Mouse (Mus musculus): ENCODE data around the gene Pla2r1.
A peak's percentile ranks its signal among the peaks of the same experiment; 100 is the strongest.

Gene Pla2r1

DNA sequence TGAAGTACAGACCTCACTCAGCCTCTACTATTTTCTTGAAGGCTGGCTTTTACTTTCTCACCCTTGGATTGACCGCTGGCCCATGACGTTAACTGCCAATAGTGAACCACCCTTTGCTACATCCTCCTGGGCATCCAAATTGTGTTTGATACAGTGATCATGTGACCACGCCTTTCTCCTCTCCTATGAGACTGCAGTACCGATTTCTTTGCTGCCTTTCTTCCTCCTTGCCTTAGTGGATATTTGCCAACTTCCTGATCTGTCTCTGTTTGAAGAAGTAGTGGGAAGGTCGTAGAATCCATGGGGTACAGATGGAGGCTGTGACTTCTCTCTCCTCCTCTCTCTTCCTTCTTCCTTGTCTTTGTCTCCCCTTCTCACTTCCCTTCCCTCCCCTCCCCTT lies 147.7 kb downstream of the Pla2r1 start:
- no peak for DNase-seq (ENCODE audit: low spot score in 2 of 2)

DNA sequence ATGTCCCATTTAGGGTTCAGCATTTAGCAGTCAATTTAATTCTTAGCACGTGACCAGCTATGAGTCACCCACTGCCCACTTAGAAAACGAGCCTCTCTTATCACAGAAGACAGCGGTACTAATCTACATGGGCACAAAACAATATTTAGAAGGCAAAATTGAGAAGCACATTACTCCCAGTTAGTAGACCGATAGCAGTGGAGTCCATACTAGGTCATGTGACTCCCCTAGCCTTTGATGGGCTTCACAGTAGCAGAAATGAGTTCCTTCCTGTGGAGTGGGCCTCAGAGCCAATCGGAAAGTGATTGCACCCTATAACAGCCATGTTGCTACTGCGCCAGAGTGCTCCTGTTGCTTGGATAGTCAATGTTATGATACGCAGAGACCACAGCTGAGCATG lies 148.3 kb downstream of the Pla2r1 start:
- no peak for DNase-seq (ENCODE audit: low spot score in 2 of 2)

DNA sequence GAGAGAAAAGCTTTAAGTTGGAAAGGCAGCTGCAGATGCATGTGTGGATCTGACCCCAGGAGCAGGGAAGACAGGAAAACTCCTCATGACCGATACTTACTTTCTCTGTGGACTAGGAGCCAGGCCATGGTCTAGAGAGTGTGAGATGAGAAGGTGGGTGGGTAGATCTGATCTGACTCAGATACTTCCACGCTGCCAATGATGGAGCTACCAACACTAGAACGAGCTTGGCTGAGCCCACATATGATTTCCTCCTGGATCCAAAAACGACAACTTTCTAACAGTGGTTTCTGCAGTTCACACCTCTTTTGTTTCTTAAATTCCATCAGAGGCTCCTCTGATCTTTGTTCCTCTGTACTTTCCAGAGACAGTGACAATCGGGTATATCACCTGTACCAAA lies 151.4 kb downstream of the Pla2r1 start:
- DNase-seq (ENCODE audit: low spot score in 2 of 2) = no peak

DNA sequence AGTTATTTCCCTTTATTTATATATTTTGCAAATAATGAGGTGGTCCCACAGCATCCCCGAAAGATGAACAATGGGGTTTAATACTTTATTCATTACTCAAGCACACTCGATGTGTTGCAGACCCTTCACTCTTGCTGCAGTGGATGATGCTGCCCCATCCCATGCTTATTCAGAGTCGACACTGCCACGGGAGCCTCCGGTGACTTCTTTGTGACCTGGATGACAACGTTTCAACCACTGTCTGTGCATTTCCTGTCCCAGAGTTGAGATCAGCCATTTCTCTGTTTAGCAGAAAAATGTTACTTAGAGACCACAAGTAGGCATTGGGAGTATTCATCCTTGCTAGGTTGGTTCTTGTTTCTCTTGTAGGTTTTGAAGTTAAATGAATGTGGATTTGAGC lies 159.3 kb downstream of the Pla2r1 start:
- DNase-seq (ENCODE audit: low spot score in 2 of 2) = no peak

DNA sequence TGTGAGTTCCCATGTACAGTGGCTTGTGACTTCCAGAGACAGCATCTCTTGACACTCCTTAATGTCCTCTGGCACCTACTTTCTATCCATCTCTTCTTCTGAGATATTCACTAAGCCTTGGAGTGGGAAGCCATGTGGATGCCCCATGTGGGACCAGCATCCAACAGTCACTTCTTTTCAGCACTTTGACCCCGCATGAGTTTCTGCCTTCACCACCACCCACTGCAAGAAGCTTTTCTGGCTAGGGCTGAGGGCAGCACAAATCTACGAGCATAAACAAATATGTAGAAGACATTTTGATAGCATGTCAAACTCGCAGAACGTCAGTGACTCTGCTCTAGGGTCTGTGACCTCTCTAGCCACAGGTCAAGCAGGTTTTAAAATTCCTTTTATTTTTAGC lies 160.8 kb downstream of the Pla2r1 start:
- no peak for DNase-seq (ENCODE audit: low spot score in 2 of 2)

DNA sequence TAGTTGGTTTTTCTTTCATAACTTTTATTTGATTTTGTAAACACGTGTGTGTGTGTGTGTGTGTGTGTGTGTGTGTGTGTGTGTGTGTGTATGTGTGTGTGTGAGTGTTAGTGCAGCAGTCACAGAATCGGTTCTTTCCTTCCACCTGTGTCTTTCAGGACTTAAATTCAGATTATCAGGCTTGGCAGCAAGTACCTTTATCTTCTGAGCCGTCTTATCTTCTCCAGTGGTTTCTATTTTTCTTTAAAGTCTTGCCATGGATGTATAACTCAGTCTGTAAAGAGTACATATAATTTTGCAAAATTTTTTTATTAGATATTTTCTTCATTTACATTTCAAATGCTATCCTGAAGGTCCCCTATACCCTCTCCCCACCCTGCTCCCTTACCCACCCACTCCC lies 165.7 kb downstream of the Pla2r1 start:
- DNase-seq (ENCODE audit: low spot score in 2 of 2) = no peak

DNA sequence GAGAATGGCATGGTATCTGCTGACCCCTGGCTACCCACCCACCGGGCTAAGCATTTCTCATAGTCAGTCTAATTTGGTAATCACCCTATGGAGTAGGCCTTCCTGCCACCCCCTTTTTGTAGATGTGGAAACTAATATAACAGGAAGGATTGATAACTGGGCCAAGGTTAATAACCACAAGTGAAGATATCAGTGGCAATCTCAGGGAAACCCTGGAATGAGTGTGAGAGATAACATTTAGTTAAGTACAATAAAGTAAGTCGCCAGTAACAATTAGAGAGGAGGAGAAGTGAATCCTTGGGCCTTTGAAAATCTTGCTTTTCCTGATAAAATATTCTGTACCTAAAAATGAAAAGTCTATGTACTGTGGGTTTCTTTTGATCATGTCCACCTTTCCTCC lies 166.3 kb downstream of the Pla2r1 start:
- no peak for DNase-seq (ENCODE audit: low spot score in 2 of 2)

DNA sequence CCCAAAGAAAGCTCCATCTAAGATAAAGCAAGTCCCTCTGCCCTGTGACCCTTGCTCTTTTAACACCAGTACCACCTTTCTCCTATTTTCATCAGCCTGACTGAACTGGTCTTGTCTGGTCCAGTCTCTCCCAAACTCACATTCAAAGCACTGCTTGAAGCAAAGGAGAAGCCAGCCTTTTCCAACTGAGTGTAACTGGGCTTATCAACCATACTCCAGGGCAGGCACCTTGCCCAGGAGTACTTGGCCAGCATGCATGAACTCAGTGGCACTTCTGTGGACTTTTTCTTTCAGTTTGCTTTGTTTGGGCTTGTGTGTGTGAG lies 168.4 kb downstream of the Pla2r1 start:
- no peak for DNase-seq (ENCODE audit: low spot score in 2 of 2)

DNA sequence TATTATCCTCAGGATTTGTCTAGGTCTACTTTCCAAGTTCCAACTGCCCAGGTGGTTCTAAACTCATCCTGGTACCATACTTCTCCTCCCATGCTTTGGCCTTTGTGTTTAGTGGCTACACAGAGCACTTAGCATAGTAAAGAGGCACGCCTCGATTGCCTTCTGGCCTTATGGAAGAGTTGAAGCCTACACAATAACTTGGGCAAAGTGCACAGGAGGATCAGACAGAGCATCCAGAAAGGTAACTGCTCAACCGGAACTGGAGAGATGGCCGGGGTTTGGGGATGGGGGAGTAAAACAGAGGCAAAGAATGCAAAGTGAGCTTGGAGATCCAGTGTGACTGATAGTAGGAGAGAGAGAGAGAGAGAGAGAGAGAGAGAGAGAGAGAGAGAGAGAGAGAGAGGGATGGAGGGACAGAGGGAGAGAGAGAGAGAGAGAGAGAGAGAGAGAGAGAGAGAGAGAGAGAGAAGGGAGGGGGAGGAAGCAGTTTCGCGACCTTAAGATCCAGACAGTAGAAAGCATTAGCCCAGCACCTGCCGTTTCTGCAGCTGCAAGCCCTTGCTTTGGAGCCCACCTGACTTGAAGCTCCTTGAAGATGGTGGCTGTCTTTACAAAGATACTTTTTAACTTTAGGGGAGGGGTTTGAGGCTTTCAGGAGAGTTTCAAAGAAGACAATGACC lies 168.9 kb downstream of the Pla2r1 start:
- no peak for DNase-seq (ENCODE audit: low spot score in 2 of 2)

DNA sequence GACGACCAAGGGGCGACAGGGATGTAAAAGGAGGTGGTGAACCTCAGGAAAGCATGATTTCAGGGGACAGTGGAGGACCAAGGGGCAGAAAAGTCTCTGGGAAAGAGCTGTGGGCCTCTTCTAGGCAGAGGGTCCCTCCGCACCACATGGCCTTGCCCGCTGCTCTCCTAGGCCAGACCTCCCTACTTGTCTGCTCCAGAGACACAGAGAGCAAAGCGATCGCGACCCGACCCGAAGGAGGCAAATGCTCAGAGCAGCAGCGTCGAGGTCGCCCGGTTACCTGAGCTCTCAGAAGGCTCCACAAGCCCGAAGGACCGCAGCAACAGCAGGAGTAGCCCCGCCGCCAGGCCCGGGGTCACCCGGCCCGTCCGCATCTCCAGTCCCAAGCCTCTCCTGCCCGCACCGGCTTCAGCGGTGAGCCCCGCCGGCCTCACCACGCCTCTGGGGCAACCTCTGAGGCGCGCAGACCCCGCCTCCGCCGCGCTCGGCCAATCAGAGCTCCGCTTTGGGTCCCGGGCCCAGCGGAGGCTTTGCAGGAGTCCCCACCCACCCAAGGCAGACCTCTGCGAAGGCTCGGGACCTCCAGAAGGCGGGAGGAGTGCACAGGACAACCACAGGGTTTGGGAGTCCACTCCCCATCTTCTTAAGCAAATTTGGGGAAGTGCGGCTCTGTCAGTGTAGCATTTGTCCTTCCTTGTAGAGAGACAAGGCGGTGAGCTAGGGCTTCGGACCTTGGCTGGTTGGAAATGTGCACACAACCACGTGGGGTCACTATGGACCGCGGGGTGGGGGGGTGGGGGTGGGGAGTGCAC lies 170.0 kb downstream of the Pla2r1 start, which contains the start of gene Ly75:
Ly75 (minus strand) TSS at position 446 of the 812 bp plus-strand sequence.
- DNase-seq (ENCODE audit: low spot score in 2 of 2) = peak; percentile 68 to 70

DNA sequence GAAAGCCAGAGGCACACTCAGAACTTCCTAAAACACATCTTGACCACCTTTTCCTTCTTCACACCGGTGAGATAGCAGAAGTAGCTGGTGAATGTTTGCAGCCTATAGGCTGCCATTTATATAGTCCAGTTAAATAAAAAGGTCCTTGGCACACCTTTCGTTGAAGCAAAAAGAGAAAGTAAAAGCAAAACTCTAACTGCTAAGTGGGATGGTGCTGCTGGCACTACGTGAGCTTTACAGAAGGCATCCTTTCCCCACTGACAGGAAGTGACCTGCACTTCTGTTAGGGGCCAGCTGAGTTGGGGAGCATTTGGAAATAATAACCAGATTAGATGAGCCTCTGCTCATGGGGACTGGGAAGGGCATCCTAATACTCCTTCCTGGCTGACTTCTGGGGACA lies 170.8 kb downstream of the Pla2r1 start:
- DNase-seq (ENCODE audit: low spot score in 2 of 2) = no peak

DNA sequence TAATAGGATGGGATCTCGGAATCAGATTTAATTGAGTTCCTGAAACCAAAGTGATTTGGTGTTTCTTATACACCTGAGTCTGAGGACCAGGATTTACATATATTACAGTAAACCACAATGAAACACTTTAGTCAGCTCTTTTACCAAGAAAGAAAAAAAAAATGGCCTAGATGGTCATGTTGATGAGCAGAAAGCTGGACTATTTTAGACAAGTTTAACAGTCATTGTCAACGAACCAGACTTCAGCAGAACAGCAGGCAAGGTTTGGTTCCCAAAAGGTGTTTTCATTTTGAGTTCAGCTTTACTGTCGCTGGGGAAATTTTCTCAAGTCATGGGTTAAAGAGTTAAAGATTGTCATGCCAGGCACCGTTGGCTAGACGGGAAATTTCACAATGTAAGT lies 175.8 kb downstream of the Pla2r1 start:
- DNase-seq (ENCODE audit: low spot score in 2 of 2) = no peak

DNA sequence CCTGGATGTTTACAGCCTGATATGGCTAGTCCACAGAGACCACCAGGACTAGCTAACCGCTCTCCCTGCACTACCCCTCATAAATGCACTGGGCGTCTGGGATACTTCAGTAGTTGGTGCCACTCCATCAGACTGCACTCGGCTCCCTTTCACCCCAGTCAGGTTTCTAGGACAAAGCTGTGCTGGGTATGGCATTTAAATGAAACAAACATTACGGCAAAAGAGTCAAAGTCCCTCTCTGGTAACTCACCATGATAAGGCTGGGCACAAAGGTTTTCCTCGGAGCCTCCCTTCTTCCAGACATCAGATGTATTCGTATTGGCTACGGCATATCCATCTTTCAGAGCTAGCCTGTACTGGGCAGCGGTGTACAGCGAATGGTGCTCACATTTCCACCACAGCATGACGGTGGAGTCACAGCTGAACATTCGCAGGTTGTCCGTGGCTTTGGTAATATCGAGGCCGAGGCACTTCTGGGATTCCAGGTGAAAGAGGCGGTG lies 177.4 kb downstream of the Pla2r1 start:
- DNase-seq (ENCODE audit: low spot score in 2 of 2) = no peak

DNA sequence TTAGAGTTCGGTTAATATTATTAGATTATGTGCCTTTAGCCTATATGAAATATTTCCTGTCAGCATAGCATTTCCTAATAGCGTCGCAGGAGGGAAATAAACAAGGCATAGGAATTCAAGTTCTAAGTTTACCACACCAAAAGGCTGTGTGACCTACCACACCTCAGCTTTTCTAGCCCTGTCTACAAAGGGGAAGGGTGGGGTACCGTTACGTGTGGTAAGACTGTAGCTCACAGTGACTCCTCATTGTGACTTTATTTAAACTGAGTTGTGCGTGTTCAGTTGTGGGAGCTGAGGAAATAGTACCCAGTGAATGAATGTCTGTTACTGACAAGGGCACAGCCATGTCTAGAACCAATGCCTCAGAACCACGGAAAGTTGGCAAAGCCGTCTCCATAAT lies 178.0 kb downstream of the Pla2r1 start:
- DNase-seq (ENCODE audit: low spot score in 2 of 2) = no peak

DNA sequence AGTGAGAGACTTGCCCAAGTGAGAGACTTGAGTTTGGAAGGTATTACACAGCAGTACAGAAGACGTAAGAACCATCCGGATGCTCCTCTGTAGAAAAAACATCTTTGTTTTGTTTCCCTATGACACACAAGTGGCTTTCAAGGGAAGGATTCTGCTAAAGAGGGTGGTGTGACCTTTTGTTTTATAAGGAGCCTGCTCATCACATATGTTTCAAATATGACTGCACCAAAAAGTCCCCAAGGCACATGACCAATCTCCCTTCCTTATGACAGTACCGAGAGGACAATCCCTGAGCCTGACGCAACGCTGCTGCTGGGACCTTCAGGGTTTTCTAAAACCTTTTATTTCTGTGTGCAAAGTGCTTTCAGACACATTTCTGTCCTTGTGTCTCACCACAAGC lies 182.9 kb downstream of the Pla2r1 start:
- no peak for DNase-seq (ENCODE audit: low spot score in 2 of 2)

DNA sequence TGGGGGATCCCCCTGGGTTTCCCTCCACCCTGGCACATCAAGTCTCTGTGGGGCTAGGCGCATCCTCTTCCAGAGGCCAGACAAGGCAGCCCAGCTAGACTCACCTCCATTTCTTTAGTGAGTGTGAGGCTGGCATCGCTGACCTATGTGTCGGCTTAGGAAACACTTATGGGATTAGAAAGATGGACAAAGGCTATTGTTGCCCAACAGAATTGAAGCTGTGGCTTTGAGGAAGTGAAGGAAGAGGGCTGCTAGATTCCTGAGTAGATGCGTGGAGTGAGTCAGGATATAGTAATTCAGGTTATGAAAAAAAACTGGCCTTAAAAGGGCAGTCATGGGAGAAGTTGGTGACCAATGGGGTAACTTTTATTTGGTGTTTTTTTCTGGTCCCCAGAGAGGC lies 183.7 kb downstream of the Pla2r1 start:
- DNase-seq (ENCODE audit: low spot score in 2 of 2) = no peak

DNA sequence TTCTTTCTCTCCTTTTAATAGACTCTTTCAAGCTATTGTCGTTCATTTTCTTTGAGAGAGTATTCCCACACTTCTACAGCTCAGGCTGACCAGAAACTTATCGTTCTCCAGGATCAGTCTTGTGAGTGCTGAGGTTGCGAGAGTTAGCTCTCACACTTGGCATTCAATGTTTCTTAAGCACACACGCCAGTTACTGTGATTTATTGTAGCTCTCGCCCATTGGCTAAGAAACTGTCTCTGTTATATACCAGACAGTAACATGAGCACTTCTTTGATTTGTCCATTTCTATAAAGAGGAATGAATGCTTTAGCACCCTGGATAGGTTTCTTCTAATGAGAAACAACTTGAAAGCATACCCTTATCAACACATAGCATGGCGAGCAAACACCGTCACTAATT lies 185.2 kb downstream of the Pla2r1 start:
- no peak for DNase-seq (ENCODE audit: low spot score in 2 of 2)

Measured in right cerebral cortex, postnatal 10 days (tissue).